Mouse (Mus musculus) midbrain, embryonic 16.5 days (tissue): ENCODE results near the gene Tiam1. TPM values are rescaled to one million over a fixed set of nuclear protein-coding genes. Genes with fewer than 3 reads are reported as not detected.
A peak's percentile ranks its signal among the peaks of the same experiment; 100 is the strongest.

ENCODE experiments used
- ATAC-seq: fragments of 200-750 bp; cut with Nextera tagmentation; 2 replicates; pipeline ENCODE4 v1.8.0; 2017; ENCODE audit warnings: moderate TSS enrichment
- H3K27ac ChIP-seq: fragments of 300-500 bp; sonication (generic); 2 replicates; pipeline ENCODE4 v1.5.1; 2014; ENCODE audit warnings: mild to moderate bottlenecking, low read length, mixed read lengths
- H3K27me3 ChIP-seq: fragments of 300-500 bp; sonication (generic); 2 replicates; pipeline ENCODE4 v1.6.1; 2014; ENCODE audit warnings: low read depth, low read length, mixed read lengths; ENCODE audit not compliant: control insufficient read depth, insufficient read depth
- H3K36me3 ChIP-seq: fragments of 300-500 bp; sonication (generic); 2 replicates; pipeline ENCODE4 v1.6.1; 2014; ENCODE audit warnings: mild to moderate bottlenecking, low read length, moderate library complexity, mixed read lengths; ENCODE audit not compliant: control insufficient read depth, insufficient read depth
- H3K4me1 ChIP-seq: fragments of 300-500 bp; sonication (generic); 2 replicates; pipeline ENCODE4 v1.6.1; 2014; ENCODE audit warnings: mild to moderate bottlenecking, low read length, mixed read lengths; ENCODE audit not compliant: control insufficient read depth, insufficient read depth
- H3K4me2 ChIP-seq: fragments of 300-500 bp; sonication (generic); 2 replicates; pipeline ENCODE4 v1.6.1; 2014; ENCODE audit warnings: mild to moderate bottlenecking, low read length, mixed read lengths
- H3K4me3 ChIP-seq: fragments of 300-500 bp; sonication (generic); 2 replicates; pipeline ENCODE4 v1.5.1; 2014; ENCODE audit warnings: low read depth, mild to moderate bottlenecking, low read length, moderate library complexity, mixed read lengths
- H3K9ac ChIP-seq: fragments of 300-500 bp; sonication (generic); 2 replicates; pipeline ENCODE4 v1.6.1; 2014; ENCODE audit warnings: low read depth, low read length, mixed read lengths
- H3K9me3 ChIP-seq: fragments of 300-500 bp; sonication (generic); replicated peaks from 2 replicates; pipeline ENCODE4 v1.6.1; 2014; ENCODE audit warnings: mild to moderate bottlenecking, low read length, mixed read lengths; ENCODE audit not compliant: control insufficient read depth, poor library complexity, severe bottlenecking
- WGBS: fragments of 180-500 bp; shearing (Covaris S2); extraction: QIAGEN DNeasy Blood & Tissue Kit; methylation state at CpG from one replicate; pipeline ENCODE4 v1.1.7; 2014; 5-methylcytosine and 5-hydroxymethylcytosine counted together
- polyA plus RNA-seq: library from polyadenylated mRNA; unstranded; fragments of >200 nt; fragmentation: Nextera tagmentation; extraction: Ambion mirVana; gene quantifications from 2 replicates; pipeline ENCODE4 v1.2.1, GENCODE M21; 2015

Tiam1 gene
- polyA plus RNA-seq, 1 experiment from 2014 or later, result 23.5 TPM

- Histone ChIP-seq H3K36me3 (peaks cover 4% of the 10 kb centered on the region; the same call in 1 of the 2 replicates), H3K4me1 (no peaks in the 10 kb centered on the region), H3K27me3 (no peaks in the 10 kb centered on the region), H3K9ac (no peak overlapping the region), H3K4me3 (no peak overlapping the region), H3K27ac (no peak overlapping the region), H3K9me3 (no peaks in the 10 kb centered on the region), H3K4me2 (no peak overlapping the region)
- WGBS, result 87% methylated on average over 14 of the region's 14 CpGs
- no peak for ATAC-seq
These were observed 260.9 kb downstream of the Tiam1 start for GRCm38 (mm10) chr16:89882477-89883234.

GRCm38 (mm10) chr16:89877206-89877605 is 266.4 kb downstream of the Tiam1 start:
- H3K9me3 ChIP-seq, result no peaks in the 10 kb centered on the region; the same call in 1 of the 2 replicates

GRCm38 (mm10) chr16:89876079-89876478 is 267.5 kb downstream of the Tiam1 start:
- WGBS, result 95% methylated on average over 3 of the region's 3 CpGs
- H3K36me3 ChIP-seq, result no peaks in the 10 kb centered on the region
- H3K4me2 ChIP-seq, result no peak overlapping the region
- H3K9ac ChIP-seq, result no peak overlapping the region
- peaks cover 25% of the 10 kb centered on the region for H3K4me1 ChIP-seq
- ATAC-seq, result no peak
- no peak overlapping the region for H3K27ac ChIP-seq
- H3K27me3 ChIP-seq, result no peaks in the 10 kb centered on the region
- no peak overlapping the region for H3K4me3 ChIP-seq
- no peaks in the 10 kb centered on the region; the same call in 1 of the 2 replicates for H3K9me3 ChIP-seq

More at GRCm38 (mm10) chr16:89877206-89877605, 266.4 kb downstream of the Tiam1 start:
- no peaks in the 10 kb centered on the region for H3K27me3 ChIP-seq
- H3K4me2 ChIP-seq, result no peak overlapping the region
- ATAC-seq, result no peak
- 96% methylated on average over 10 of the region's 10 CpGs for WGBS
- H3K36me3 ChIP-seq, result no peaks in the 10 kb centered on the region
- H3K4me1 ChIP-seq, result peaks cover 20% of the 10 kb centered on the region
- H3K27ac ChIP-seq, result no peak overlapping the region
- no peak overlapping the region for H3K9ac ChIP-seq
- no peak overlapping the region for H3K4me3 ChIP-seq

DNA sequence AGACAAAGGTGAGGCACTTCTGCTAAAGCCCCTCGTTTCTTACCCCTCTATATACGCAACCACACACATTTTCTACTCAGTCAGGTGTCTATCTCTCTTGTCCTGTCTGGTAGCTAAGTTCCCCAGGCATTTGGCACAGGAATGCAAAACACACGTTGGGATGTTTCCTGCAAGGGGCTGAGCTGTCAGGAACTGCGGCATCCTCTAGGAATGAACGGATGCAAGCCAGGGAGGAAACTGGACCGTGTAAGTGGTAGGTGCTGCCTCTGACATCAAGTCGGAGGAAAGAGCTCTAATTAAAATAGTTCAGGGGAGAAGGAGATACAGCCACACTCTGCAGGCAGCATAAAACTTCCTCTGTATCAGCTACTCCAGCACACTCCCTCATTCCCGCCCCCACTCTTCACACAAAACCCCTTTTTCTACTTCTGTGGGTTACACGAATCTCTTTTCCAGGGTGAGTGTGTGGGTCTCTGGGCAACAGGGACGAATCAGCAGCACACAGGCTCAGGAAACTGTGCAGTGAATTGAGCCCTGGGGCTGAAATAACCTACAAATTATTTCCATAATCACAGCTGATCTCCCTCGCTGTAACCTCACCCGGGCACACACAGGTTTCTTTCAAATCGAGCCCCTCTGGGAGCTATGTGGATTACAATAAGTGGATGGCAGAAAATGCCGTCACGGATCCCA is 269.4 kb downstream of the Tiam1 start:
- ATAC-seq, result peak; percentile 52; the same call in 1 of the 2 replicates
- Histone ChIP-seq H3K27me3 (no peaks in the 10 kb centered on the region), H3K9ac (no peak overlapping the region), H3K4me1 (peaks cover 26% of the 10 kb centered on the region), H3K4me3 (no peak overlapping the region), H3K27ac (peak overlapping the region; percentile 55), H3K9me3 (no peaks in the 10 kb centered on the region; the same call in 1 of the 2 replicates), H3K4me2 (no peak overlapping the region), H3K36me3 (no peaks in the 10 kb centered on the region)
- WGBS, result 33% methylated on average over 15 of the region's 15 CpGs

DNA sequence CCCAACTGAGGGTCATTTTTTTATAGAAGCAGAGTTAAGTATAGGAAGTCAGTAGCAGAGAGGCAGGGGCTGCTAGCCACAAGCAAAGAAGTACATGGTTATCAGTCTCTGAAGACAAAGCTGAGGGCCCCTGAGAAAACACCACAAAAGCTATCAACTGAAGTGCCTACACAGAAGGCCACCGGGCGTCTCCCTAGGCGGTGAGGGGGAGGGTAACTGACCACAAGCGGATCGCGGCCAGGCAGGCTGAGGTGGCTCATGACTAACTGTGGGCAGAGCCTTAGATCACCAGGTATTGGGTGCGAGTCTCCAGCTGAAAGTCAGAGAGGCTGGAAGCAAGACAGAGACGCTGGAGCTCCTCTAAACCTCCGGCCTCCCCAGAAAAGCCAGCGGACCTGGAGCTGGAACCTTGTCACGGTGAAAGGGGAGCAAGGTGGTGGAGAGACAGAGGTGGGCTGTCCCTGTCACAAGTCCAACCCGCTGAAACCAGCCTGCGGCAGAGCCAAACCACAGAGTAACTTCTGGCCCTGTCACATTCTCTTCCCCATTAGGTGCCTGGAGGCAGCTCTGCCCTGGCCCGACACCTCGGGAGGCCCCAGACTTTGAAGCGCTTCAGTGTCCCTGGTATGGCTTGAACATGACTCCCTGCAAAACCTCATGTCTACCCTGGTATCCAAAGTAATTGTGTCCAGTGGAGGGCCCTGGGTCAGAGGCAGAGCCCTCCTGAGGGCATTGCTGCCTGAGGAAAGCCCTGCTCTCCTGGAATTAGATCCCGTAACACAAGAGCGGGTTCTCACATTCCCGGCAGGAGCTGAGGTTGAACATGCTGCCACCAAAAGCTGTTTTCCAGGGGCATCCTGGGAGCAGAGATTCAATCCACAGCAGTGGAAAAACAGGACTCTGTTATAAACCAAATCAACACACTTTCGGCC is 271.3 kb downstream of the Tiam1 start:
- Histone ChIP-seq H3K4me3 (no peak overlapping the region), H3K36me3 (no peaks in the 10 kb centered on the region), H3K27ac (0 out of 2 replicates have a peak overlapping the region, but pooled peaks have one; percentile 3), H3K9ac (no peak overlapping the region), H3K4me2 (no peak overlapping the region), H3K4me1 (peaks cover 26% of the 10 kb centered on the region), H3K9me3 (no peaks in the 10 kb centered on the region; the same call in 1 of the 2 replicates), H3K27me3 (no peaks in the 10 kb centered on the region)
- no peak for ATAC-seq
- 85% methylated on average over 20 of the region's 20 CpGs for WGBS

DNA sequence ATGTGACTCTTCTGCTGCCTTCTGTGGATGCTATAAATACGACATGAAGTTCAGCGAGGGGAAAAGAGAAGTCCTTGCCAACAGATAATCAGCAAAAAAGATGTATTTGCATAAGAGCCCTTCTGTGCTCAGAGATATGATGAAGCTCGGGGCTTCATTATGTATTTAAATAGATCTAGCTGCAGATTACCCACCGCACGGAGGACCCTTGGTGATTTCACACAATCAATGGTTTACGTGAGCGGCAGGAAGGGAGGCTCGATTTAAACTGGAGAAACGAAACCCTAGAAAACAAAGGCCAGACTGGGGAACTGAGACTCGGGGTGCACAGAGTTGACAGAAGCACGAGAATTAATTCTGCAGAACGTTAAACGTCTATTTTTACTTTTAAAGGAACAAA is 272.2 kb downstream of the Tiam1 start:
- Histone ChIP-seq H3K4me1 (peaks cover 26% of the 10 kb centered on the region), H3K36me3 (no peaks in the 10 kb centered on the region), H3K27me3 (no peaks in the 10 kb centered on the region), H3K4me2 (no peak overlapping the region), H3K4me3 (no peak overlapping the region), H3K9ac (no peak overlapping the region), H3K9me3 (no peaks in the 10 kb centered on the region; the same call in 1 of the 2 replicates), H3K27ac (0 out of 2 replicates have a peak overlapping the region, but pooled peaks have one; percentile 3)
- 51% methylated on average over 13 of the region's 13 CpGs for WGBS
- no peak for ATAC-seq

DNA sequence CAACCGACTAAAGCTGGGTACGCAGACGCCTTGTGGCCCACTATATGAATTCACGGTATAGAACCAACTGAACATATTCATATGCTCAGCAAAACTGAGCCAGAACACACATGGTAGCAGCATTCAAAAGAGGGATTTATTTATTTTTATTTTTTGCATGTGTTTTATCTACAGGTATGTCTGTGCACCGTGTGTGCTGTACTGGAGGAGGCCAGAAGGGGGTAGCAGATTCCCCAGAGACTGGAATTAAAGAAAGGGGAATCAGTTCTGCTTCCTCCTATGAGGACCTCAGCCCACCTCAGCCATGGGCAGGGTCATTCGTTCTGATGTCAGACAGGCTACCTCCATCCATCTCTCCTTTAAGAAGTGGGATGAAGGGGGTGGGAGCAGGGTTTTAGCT is 273.5 kb downstream of the Tiam1 start:
- 96% methylated on average over 6 of the region's 6 CpGs for WGBS

GRCm38 (mm10) chr16:89868502-89868901 is 275.1 kb downstream of the Tiam1 start:
- no peak overlapping the region for H3K4me2 ChIP-seq
- peaks cover 10% of the 10 kb centered on the region for H3K4me1 ChIP-seq
- WGBS, result 92% methylated on average over 3 of the region's 3 CpGs
- no peaks in the 10 kb centered on the region for H3K9me3 ChIP-seq
- H3K9ac ChIP-seq, result no peak overlapping the region
- no peak overlapping the region for H3K4me3 ChIP-seq
- no peak for ATAC-seq
- 0 out of 2 replicates have a peak, but pooled peaks cover 2% of the 10 kb centered on the region for H3K36me3 ChIP-seq
- H3K27me3 ChIP-seq, result no peaks in the 10 kb centered on the region
- no peak overlapping the region for H3K27ac ChIP-seq

More for the DNA sequence above, 273.5 kb downstream of the Tiam1 start:
- Histone ChIP-seq H3K4me1 (peaks cover 25% of the 10 kb centered on the region), H3K9ac (no peak overlapping the region), H3K27ac (no peak overlapping the region), H3K4me2 (no peak overlapping the region), H3K4me3 (no peak overlapping the region), H3K27me3 (no peaks in the 10 kb centered on the region), H3K9me3 (no peaks in the 10 kb centered on the region), H3K36me3 (0 out of 2 replicates have a peak, but pooled peaks cover 2% of the 10 kb centered on the region)
- ATAC-seq, result no peak
